Mouse (Mus musculus): Measurements from ENCODE around the gene Sh3rf3.

DNA sequence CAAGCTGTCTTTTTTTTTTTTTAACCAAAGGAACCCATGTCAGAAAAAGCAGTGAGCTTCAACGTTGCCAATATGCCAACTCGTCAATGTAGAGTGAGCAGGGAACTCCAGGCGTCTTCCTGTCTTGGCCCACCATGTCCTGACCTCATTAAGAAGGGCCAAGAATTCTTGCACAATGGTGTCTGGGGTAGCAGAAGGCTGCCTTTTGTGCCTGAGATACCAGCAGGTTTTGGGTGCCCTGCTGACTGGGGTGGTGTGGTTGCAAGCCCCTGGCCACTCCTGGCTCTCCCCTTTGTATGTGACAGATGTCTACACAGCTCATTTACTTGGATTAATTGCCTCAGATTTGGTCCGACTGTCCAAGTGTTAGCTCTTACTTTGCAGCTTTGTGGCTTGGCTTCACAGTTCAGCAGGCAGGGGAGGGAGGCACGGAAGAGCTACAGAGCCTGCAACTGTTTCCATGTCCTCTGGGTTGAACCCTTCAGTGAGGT, 115.8 kb downstream of the Sh3rf3 start:
- TF ChIP-seq CTCF (IDR thresholded peaks at IDR 0.05; ENCODE audit: extremely low read depth, insufficient read depth, insufficient read length, insufficient replicate concordance), result no peak
- TF ChIP-seq POLR2A (IDR thresholded peaks at IDR 0.05; ENCODE audit: low read depth, low read length), result no peak

All from spleen, adult 2 months (tissue).